Mouse (Mus musculus): Measurements from ENCODE around the gene Tlx2.

Tlx2 gene

GRCm38 (mm10) chr6:83070247-83070310, at the start of gene Tlx2:
Tlx2 (minus strand) TSS chr6:83070293.
- DNase-seq: no peak

- DNase-seq: peak; percentile 25 to 56
Observed at GRCm38 (mm10) chr6:83119734-83120051, 49.6 kb upstream of the Tlx2 start.

- DNase-seq: no peak
Observed at GRCm38 (mm10) chr6:83118825-83119733, 49.0 kb upstream of the Tlx2 start.

- DNase-seq: no peak
Observed at GRCm38 (mm10) chr6:83118369-83118768, 48.3 kb upstream of the Tlx2 start.

GRCm38 (mm10) chr6:83117616-83118015, 47.5 kb upstream of the Tlx2 start:
- no peak for DNase-seq

- DNase-seq: peak in 1 of 2 experiments; percentile 16
Observed at GRCm38 (mm10) chr6:83117165-83117438, 47.0 kb upstream of the Tlx2 start.

- DNase-seq: peak in 1 of 2 experiments; percentile 21
Observed at GRCm38 (mm10) chr6:83116373-83117164, 46.5 kb upstream of the Tlx2 start.

- no peak for DNase-seq
Observed at GRCm38 (mm10) chr6:83115682-83116372, 45.7 kb upstream of the Tlx2 start.

GRCm38 (mm10) chr6:83115011-83115671, 45.0 kb upstream of the Tlx2 start, which contains the start of gene Mogs:
Mogs (plus strand) TSS chr6:83115496.
- DNase-seq: peak; percentile 94 to 97

GRCm38 (mm10) chr6:83111510-83112136, 41.5 kb upstream of the Tlx2 start:
- DNase-seq: no peak

- DNase-seq: peak; percentile 90
Observed at GRCm38 (mm10) chr6:83108762-83109668, 38.9 kb upstream of the Tlx2 start, which contains the start of gene Mrpl53. Mrpl53 (plus strand) TSS chr6:83109040.

GRCm38 (mm10) chr6:83107566-83108400, 37.7 kb upstream of the Tlx2 start:
- DNase-seq: peak; percentile 73 to 85

GRCm38 (mm10) chr6:83104158-83104557, 34.1 kb upstream of the Tlx2 start:
- no peak for DNase-seq

- no peak for DNase-seq
Observed at GRCm38 (mm10) chr6:83103130-83103650, 33.1 kb upstream of the Tlx2 start.

- DNase-seq: peak in 1 of 2 experiments; percentile 72
Observed at GRCm38 (mm10) chr6:83101688-83102556, 31.8 kb upstream of the Tlx2 start.

- peak; percentile 90 to 93 for DNase-seq
Observed at GRCm38 (mm10) chr6:83101316-83101687, 31.2 kb upstream of the Tlx2 start, which contains the start of the genes Ccdc142 and Gm42688. Ccdc142 (plus strand) TSS chr6:83101601. Gm42688 (plus strand) TSS chr6:83101617.

- no peak for DNase-seq
Observed at GRCm38 (mm10) chr6:83098411-83098810, 28.3 kb upstream of the Tlx2 start.

GRCm38 (mm10) chr6:83095968-83096367, 25.9 kb upstream of the Tlx2 start:
- no peak for DNase-seq

- no peak for DNase-seq
Observed at GRCm38 (mm10) chr6:83092416-83093127, 22.5 kb upstream of the Tlx2 start.

Data from cerebellum, postnatal 25 days (tissue).